Mouse (Mus musculus): ENCODE results near the gene Trpv4.

The Trpv4 gene

DNA sequence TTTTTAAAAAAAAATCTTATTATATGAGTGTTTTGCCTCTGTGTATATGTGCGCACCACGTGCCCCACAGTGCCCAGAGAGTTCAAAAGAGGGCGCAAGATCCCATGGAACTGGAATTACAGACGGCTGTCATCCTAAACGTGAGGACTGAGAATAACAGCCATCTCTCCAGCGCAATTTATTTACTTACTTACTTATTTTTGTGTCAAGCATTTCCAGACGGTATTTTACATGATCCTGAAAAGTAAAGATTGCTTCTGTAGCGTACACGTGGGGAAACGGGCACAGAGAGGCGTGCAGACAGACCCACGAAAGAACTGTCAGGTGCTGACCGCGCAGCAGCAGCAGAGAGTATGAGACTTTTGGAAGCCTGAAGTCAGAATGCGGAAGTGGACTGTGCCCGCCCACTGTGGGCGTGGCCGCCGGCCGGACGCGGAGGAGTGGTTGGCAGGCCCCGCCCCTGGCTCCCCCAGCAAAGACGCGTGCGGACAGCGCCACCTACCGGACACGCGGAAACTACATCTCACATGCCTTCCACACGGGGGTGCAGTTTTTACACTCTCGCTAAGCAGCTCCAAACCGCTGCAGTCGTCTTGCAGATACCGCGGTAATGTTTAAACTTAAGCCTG lies 9.1 kb upstream of the Trpv4 start:
- DNase-seq (ENCODE audit: low spot score): peak; percentile 100

DNA sequence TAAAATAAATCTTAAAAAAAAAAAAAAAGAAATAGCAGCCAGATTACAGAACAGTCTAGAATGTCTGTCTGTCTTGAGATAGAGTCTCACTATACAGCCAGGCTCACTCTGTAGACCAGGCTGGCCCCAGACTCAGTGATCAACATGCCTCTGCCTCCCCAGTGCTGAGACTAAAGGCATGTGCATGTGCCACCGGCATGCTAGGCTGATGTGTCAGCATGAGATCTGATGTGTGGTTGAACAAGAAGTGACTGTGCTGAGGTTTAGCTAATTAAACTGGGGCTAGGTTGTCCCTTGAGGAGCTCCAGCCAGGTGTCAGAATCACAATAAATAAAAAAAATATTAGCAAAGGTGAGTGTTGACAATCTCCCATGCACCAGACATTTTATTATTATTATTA lies 8.4 kb upstream of the Trpv4 start:
- no peak for DNase-seq (ENCODE audit: low spot score)

DNA sequence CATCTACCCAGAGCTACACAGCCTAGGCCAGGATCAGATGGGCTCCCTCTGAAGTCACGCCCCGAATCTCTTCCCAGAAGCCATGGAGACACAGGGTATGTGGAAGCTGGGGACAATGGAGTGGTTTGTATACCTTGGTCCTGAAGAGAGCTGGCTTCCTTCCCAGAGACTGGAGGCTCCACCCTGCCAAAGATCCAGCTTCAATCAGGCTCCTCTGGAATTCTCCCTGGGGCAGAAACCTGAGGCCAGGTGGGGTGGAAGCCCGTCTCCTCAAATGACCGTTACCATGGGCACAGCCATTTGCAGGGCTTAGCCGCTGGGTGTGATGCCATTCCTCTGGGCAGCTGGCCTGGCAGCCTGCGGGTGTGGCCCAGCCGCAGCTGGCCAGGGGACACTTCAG lies 6.5 kb upstream of the Trpv4 start:
- DNase-seq (ENCODE audit: low spot score): no peak

DNA sequence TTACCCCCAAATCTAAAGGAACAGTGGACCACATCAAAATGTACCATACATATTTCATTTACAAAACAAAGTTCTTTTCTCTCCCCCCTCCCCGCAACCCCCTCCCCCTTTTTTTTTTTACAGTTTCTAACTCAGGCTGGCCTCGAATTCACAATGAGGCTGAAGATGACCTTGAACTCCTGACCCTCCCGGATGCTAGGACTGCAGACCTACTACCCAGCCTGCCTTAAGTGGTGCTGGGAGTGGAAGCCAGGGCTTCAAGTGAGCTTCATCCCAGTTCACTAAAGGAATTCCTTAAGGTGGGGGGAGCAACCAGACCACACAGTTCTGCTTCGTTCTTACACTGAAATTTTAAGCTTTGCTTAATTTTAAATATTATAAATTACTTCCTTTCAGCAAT lies 5.9 kb upstream of the Trpv4 start:
- DNase-seq (ENCODE audit: low spot score): no peak

DNA sequence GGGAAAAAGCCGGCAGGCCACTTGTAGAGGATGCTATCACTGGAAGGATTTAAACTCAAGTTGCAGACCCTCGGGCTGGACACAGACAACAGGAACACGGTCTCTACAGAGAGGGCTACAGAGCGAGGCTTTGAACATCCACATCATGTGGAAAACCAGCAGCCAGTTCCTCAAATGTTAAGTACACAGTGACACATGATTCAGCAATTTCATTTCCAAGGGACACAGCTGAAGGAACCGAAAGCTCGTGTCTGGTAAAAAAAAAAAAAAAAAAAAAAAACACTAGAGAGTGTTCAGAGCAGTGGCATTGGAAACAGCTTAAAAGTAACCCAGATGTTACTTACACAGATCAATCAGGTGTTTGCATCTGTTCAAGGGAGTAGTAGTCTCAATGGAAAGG lies 2.8 kb upstream of the Trpv4 start:
- DNase-seq (ENCODE audit: low spot score): no peak

DNA sequence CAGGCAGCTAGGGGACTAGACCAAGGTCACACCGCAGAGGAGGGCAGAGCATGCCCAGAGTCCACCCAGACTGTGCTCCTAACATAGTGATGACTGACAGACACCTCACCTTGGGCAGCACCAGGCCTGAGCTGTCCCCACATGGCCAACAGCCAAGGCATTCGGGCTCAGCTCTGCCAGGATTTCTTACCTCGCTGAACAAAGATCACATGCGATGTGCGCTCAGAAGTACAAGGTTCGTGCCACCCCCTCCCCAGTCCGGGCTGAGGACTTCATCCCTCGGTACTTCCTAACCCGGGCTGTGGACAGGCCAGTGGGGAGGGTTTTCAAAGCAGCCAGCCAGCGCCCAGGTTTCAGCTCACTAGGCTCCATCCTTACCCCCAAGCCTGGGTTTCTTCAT lies 795 bp downstream of the Trpv4 start:
- no peak for DNase-seq (ENCODE audit: low spot score)

DNA sequence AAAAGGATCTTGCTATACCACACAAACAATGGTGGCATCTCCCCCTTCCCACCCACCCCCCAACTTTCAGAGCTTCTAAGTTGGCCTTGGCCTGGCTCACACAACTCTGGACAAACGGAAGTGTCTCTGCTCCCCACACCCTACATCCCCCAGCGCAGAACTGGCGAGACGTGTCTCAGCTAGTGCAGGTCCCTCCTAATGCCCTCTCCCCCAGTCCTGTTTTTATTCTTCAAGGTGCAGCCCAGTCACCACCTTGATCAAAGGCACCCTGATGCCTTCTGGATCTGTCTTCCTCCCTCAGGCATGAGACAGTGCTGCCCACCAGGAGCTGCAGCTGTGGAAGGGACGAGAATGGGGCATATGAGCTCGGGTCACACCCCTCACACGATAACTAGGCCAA lies 1.9 kb downstream of the Trpv4 start:
- no peak for DNase-seq (ENCODE audit: low spot score)

DNA sequence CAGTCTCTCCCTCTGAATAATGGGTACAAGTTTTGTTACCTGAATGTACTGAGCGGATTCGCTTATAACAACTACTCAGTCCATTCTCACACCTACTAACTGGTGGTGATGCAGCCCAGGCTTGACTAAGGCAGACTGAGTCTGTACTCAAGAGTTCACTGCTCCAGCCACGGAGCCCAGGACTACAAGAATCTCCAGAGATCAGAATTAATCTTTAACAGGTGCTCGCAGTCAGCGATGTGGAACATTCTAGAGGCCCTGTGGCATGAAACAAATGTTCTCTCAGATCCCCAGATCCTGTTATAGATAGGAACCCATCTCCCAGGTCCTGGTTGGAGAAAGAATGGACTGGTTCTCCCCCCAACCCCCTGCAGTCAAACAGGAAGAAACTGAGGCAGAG lies 2.5 kb downstream of the Trpv4 start:
- no peak for DNase-seq (ENCODE audit: low spot score)

DNA sequence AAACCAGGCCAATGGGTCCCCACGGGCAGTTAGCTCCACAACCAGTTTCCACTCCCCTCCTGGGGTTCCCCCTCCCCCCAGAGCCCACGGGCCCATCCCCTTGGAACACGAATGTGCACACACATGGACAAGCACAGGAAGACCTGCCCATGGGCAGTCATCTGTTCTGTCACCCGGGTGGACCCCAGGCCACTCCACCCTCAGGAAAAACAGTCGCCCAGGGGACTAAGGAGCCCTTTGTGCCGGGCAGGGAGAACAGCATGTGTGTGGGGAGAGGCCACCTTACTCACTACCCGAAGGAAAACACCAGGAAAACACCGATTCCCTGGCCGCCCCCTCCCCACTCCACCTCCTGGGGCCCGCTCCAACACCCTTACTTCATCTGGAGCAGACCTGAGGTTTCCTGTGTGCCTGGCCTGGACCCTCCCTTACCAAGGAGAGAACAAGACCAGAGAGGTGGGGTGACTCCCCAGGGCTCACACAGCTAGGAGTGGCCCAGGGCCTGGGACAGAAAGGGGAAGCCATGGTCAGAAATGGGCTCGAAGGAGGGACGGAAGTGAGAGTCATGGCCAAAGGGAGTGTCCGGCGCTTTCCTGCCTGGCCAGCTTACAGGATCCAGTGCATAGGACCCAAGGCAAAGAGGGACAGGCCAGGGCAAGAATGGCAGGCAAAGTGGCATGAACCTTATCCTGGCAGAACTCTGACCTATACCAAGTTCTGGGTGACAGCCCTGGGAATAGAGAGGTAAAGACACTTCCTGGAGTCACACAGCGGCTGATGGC lies 4.4 kb downstream of the Trpv4 start:
- no peak for DNase-seq (ENCODE audit: low spot score)

DNA sequence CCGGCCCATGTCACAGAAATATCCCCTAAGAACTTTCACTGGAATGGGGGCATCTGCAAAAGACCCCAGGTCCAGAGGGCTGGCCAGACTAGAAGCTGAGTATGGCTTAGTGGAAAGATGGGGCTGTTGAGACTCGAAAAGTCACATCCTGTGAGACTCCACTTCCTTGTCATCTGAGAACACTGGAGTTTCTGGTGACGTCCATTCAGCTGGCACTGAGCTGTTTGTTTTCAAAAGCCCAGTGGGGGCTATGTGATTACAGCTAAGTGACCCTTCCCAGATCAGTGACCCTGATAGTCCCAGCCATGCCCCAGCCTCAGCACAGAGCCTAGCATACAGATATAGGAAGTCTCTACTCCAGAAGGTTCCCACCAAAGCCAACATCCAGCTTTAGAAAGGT lies 6.8 kb downstream of the Trpv4 start:
- no peak for DNase-seq (ENCODE audit: low spot score)

DNA sequence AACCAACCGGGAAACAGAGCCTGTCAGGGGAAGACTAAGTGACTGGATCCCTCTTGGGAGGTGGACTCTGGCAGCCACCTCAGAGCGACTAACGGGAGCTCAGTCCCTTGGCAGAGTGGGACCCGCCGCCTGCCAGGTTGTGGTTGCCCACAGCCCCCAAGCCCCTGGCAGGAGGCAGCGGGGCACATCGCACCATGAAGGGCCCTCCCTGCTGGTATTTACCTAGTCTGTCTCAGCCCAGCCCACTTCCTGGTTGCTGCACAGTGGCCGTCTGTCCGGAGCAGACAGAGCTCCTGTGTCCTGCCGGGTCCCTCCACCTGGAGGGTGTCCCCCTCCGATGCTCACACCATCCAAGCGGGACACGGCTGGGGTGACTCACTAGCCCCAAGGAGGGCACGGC lies 7.2 kb downstream of the Trpv4 start:
- DNase-seq (ENCODE audit: low spot score): no peak

DNA sequence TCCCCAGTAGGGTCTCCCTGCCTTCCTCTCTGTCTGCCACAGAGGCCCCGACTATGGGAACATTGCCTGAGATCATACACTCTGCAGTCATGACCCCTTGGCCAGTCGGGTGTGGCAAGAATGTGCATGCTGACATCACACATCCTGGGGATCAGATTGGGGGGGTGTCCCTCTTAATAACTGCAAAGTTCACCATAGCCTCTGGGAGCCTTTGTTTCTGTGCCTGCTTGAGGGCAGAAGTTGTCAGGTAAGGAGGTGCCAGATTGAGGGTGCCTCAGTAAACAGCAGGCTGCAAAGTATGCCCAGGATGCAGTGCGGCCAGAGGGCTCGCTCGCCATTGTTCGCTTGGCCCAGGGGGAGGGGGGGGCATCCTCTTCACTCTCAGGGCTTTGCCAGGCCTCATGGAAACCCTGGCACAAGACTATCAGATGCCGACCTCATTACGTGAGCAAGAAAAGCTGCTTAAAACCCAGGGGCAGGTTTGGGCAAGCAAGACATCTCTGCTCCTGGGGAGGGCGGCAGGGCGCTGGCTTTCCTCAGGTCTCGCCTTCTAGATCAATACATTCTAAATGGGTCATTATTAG lies 9.4 kb downstream of the Trpv4 start:
- no peak for DNase-seq (ENCODE audit: low spot score)

DNA sequence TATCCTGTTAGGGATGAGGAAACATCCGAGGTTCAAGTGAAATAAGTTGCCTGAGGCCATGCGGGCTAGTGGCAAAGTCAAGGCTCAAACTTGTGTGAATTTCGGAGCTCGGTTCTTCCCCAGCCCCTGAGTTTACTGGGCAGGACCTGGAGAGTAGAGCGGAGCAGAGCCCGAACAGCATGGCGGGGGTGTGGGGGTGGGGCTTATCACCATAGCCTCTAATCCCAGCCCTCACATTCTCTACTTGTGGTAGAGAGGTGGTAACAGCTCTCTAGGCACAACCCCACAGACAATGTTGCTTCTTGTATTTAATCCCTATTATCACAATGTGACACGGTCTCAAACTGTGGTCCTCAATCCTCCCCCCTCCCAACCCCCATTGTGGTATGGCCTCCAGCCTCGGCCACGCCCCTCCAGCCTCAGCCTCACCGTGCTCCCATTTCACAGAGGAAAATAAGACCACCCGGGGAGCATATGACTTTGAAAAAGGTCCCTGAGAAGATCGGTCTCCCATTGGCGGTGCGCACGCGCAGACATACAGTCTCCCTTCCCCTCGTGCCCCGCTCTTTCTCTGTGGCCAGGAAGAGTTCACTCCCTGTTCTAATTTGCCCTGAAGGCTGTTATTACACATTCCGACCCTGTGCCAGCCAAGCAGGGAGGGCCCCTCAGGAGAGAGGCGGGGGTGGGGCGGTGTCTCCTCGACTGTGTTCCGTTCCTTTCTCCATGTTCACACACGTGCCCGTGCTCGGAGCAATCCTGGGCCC lies 10.8 kb downstream of the Trpv4 start:
- DNase-seq (ENCODE audit: low spot score): peak; percentile 68

DNA sequence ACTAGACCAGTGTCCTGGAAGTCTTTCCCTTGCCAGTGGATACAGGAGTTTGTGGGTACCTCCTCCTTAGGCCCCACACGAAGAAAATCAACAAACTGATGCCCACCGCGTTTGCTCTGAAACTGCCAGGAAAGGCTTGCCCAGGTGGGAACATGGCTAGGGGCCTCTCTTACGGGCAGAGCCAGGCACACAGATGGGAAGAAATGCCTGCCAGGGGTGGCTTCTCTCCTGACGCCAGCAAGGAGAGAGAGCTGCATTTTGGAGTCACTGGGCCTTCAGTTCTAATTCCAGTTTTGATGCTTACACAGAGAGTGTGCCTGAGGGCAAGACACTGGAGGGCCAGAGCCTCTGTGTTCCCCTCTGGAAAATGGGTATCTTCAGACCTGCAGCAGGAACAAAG lies 12.3 kb downstream of the Trpv4 start:
- DNase-seq (ENCODE audit: low spot score): no peak

DNA sequence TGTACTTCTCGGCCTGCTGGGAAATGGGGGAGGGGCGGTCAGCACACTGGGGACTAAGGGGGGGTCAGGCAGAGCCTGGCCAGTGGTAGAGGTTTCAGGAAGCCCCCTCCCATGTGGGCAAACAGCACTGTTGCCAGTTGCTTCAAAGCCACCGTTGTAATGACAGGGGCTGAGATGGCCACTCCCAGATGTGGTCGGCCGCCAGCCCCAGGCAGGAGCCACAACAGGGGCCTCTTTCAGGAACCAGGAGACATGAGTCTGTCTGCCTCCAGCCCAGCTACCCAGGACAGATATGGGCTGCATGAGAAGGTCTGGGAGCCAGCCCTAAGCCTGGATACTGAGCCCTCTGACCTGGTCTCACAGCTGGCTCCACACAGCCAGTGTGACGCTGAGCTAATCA lies 13.3 kb downstream of the Trpv4 start:
- no peak for DNase-seq (ENCODE audit: low spot score)

DNA sequence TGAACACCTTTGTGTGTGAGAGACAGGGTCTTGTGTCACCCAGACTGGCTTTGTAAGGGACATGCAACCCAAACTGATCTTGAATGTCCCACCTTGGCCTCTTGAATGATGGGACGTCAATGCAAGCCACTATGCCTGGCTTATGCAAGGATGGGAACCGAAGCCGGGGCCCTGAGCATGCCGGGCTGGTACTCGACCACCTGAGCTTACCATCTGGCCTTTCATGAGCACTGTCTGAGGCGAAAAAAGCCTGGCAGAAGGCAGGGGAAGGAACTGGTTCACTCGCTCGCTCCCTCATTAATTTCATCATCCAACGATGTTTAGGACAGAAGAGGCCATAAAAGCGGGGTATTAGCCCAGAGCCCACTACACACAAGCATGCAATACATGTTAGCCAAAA lies 17.4 kb downstream of the Trpv4 start:
- DNase-seq (ENCODE audit: low spot score): no peak

DNA sequence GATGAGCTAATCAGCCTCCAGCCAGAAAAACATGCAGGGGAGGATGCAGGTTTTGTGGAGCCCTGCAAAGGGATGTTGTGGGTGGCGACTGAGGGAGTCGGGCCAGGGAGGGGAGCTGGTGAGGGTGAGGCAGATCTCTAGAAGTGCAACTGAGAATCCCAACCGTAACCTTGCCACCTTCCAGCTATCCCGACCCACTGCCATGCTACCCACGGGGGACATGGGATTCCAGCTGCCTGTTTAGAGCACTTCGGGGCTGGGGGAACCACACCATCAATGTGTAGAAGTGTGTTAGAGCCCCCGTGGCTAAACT lies 18.6 kb downstream of the Trpv4 start:
- DNase-seq (ENCODE audit: low spot score): no peak

DNA sequence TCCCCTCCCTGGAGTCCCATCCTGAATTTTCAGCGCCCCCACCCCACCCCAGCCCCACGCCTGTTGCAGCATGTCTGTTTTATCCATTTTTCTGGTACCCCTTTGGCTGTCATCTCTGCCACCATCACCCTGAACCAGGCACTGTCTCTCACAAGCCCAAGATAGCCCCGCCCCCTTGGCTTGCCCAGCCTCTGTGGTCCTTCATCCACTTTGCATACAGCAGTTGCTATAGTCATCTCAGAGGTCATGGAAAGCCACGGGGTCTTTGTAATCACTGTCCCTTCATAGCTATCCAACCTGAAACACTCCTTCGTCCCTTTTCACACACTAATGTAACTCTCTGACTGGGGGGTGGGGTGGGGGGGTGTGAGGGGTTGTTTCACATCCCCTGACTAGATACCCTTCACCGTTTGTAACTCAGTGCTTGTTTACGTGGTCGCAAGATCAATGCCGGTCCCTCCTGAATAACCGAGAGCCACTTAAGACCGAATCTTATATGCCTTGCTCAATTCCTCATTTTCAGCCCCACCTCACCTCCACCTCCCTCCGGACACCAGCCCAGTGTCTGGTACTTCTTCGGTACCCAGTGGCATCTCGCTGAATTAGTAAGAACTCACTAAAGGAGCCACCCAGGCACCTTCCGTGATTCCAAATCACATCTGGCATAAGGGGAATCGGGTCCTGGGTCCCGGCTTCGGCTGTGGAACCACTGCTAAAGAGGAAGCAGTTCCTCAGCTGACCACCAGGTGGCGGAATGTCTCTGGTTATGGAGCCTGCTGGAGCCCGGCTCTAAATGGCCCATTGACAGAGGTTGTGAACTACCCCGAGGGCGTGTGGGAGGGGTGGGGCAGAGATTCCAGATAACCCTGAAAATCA lies 19.2 kb downstream of the Trpv4 start:
- DNase-seq (ENCODE audit: low spot score): peak; percentile 94

DNA sequence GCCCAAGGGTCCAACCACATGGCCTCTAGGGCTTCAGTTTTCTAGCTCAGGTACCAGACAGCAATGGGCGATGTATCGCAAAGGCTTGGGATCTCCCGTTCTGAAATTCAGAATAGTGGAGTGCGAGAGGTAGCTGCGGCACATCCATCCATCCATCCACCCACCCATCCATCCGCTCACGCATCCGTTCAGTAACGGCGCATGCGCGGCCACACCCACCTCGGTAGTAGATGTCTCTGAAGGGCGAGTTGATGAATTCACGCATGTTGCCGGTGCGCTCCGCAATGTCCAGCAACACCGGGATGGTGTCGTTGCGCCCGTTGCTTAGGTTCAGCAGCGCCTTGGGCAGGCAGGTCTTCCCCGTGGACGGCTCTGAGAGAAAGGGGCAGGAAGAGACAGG lies 22.1 kb downstream of the Trpv4 start:
- DNase-seq (ENCODE audit: low spot score): no peak

DNA sequence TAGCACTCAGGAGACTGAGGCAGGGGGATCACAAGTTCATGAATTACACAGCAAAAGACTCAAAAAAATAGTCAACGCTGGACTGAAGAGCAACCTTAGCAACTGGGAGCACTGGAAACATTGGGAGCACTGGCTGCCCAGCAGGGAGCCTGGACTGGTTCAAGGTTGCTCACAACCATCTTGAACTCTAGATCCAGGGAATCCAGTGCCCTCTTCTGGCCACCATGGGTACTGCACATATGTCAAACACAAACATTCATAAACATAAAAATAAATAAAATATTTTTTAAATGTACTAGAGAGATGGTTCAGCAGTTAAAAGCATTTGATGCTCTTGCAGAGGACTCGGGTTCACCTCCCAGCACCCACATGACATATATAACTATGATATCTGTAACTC lies 26.9 kb downstream of the Trpv4 start:
- DNase-seq (ENCODE audit: low spot score): no peak

DNA sequence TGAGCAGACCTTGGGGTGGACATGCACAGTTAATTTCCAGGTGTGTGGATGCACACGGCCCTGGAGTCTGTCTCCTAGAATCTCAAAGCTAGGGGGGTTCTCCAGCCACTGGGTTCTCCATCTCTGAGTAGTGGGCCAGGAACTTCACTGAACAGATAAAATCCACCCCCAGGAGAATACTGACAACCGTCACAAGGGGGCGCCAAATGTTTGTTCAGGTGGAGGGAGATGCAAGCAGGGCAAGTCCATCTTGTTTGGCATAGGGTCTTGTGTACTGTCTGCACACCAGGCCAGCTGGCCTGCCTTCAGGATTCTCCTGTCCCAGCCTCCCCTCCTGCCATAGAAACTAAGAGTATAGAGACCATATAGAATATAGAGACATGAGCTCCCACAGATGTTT lies 32.6 kb downstream of the Trpv4 start:
- DNase-seq (ENCODE audit: low spot score): peak; percentile 86

DNA sequence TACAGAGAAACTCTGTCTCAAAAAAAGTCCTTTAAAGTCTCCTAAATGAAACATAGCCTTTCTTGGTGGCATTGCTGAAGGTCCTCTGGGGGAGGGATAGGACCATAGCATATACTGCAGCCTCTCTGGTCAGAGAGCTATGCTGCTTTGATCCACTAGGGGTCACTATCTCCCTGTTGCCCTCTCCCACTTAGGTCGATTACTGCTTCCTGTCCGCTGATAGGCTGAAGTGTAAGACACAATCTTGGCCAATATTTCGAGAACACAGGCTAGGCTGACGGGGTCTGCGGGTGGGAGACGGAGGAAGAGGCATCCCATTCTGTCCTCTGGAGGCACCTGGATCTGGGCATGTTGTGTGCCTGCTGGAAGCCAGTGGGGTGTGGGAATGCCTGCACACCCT lies 37.9 kb downstream of the Trpv4 start:
- DNase-seq (ENCODE audit: low spot score): no peak
